Mouse (Mus musculus) heart, adult 2 months (tissue): ENCODE measurements around the gene Gm11437. TPM values are rescaled to one million over a fixed set of nuclear protein-coding genes. Genes with fewer than 3 reads are reported as not detected.

Source experiments
- DNase-seq, 2 experiments: peaks; one replicate each; pipeline ENCODE4 v3.0.0; 2021
- H3K27ac ChIP-seq: fragments of 200-600 bp; 2 replicates; pipeline ENCODE4 v1.8.1; 2022
- H3K27me3 ChIP-seq: fragments of 200-500 bp; 2 replicates; pipeline ENCODE4 v1.6.1; 2012; ENCODE audit warnings: mild to moderate bottlenecking, low read length, inconsistent platforms, mixed read lengths; ENCODE audit not compliant: control insufficient read depth, insufficient read depth
- H3K36me3 ChIP-seq: fragments of 200-500 bp; 2 replicates; pipeline ENCODE4 v1.6.1; 2012; ENCODE audit warnings: low read length, inconsistent platforms; ENCODE audit not compliant: control insufficient read depth, insufficient read depth
- H3K4me1 ChIP-seq: fragments of 200-500 bp; 2 replicates; pipeline ENCODE4 v1.6.1; 2011; ENCODE audit warnings: low read length; ENCODE audit not compliant: control insufficient read depth, insufficient read depth
- H3K4me3 ChIP-seq: fragments of 200-600 bp; 2 replicates; pipeline ENCODE4 v1.8.1; 2022
- H3K79me2 ChIP-seq: fragments of 200-500 bp; replicated peaks from 2 replicates; pipeline ENCODE4 v1.6.1; 2012; ENCODE audit warnings: mild to moderate bottlenecking, inconsistent platforms, low read length, moderate library complexity, mixed read lengths; ENCODE audit not compliant: control insufficient read depth, insufficient read depth
- H3K9ac ChIP-seq: fragments of 200-500 bp; 2 replicates; pipeline ENCODE4 v1.6.1; 2012; ENCODE audit warnings: low read depth, mild to moderate bottlenecking, control low read depth, inconsistent platforms, low read length, mixed read lengths
- CTCF ChIP-seq: fragments of 200-600 bp; IDR thresholded peaks from 2 replicates; pipeline ENCODE4 v1.8.1; 2022; ENCODE audit warnings: antibody characterized with exemption, mild to moderate bottlenecking, moderate library complexity
- EP300 ChIP-seq: fragments of 200-500 bp; IDR thresholded peaks from 2 replicates; pipeline ENCODE4 v1.6.1; 2011; ENCODE audit warnings: low read depth, low read length, control low read depth; ENCODE audit not compliant: insufficient read depth
- POLR2A ChIP-seq: fragments of 200-500 bp; IDR thresholded peaks from 2 replicates; pipeline ENCODE4 v1.6.1; 2011; ENCODE audit warnings: mild to moderate bottlenecking, low read depth, low read length, control low read depth; ENCODE audit not compliant: insufficient read depth
- WGBS: fragments of 180-500 bp; shearing (Covaris S2); methylation state at CpG from one replicate; pipeline ENCODE4 v1.1.7; 2018; 5-methylcytosine and 5-hydroxymethylcytosine counted together
- intact Hi-C: fragments of 180-260 bp; cut with DNase I; formaldehyde crosslinking; loops from one replicate; pipeline ENCODE4 v1.15.1; 2025
- polyA plus RNA-seq: library from polyadenylated mRNA; depleted of rRNA; stranded (reverse); fragments of >200 nt; gene quantifications from 2 replicates; pipeline ENCODE4 v1.2.3, GENCODE M21; 2012
- total RNA-seq, 2 experiments: library from RNA; stranded (reverse); gene quantifications; 2 replicates each; pipeline ENCODE4 v1.2.3; 2021

Gene Gm11437
- total and polyA plus RNA-seq, 3 experiments: not detected

GRCm38 (mm10) chr11:84156535-84157262, 10.6 kb downstream of the Gm11437 start:
- DNase-seq: no peak
- intact Hi-C loops: no loop called here
- no peaks in the 10 kb centered on the region for H3K79me2 ChIP-seq
- H3K9ac ChIP-seq: no peak overlapping the region
- no peak overlapping the region for H3K27ac ChIP-seq
- WGBS: 89% methylated on average over 4 of the region's 4 CpGs
- H3K4me3 ChIP-seq: no peak overlapping the region
- H3K36me3 ChIP-seq: no peaks in the 10 kb centered on the region
- no peaks in the 10 kb centered on the region for H3K4me1 ChIP-seq
- H3K27me3 ChIP-seq: no peaks in the 10 kb centered on the region
- TF ChIP-seq EP300 (no peak), POLR2A (no peak), CTCF (no peak)

- no peak for DNase-seq
- 59% methylated on average over 2 of the region's 2 CpGs for WGBS
- H3K9ac ChIP-seq: no peak overlapping the region
- no peak overlapping the region for H3K27ac ChIP-seq
- intact Hi-C loops: no loop called here
- H3K4me1 ChIP-seq: no peaks in the 10 kb centered on the region
- no peaks in the 10 kb centered on the region for H3K79me2 ChIP-seq
- H3K36me3 ChIP-seq: no peaks in the 10 kb centered on the region
- H3K27me3 ChIP-seq: no peaks in the 10 kb centered on the region
- peak; percentile 38 for TF ChIP-seq CTCF
- no peak for TF ChIP-seq EP300
- no peak for TF ChIP-seq POLR2A
- H3K4me3 ChIP-seq: no peak overlapping the region
These were observed 16.4 kb downstream of the Gm11437 start for GRCm38 (mm10) chr11:84150884-84151283.

- intact Hi-C loops: no loop called here
- Histone ChIP-seq H3K79me2 (no peaks in the 10 kb centered on the region), H3K4me3 (no peak overlapping the region), H3K27ac (no peak overlapping the region), H3K4me1 (no peaks in the 10 kb centered on the region), H3K27me3 (no peaks in the 10 kb centered on the region), H3K36me3 (no peaks in the 10 kb centered on the region), H3K9ac (no peak overlapping the region)
- no peak for TF ChIP-seq EP300
- no peak for TF ChIP-seq POLR2A
- TF ChIP-seq CTCF: no peak
- 69% methylated on average over 3 of the region's 3 CpGs for WGBS
- DNase-seq: no peak
These were observed 21.2 kb downstream of the Gm11437 start for GRCm38 (mm10) chr11:84146081-84146480.

- WGBS: 66% methylated on average over 10 of the region's 10 CpGs
- Histone ChIP-seq H3K4me3 (no peak overlapping the region), H3K27ac (no peak overlapping the region), H3K27me3 (no peaks in the 10 kb centered on the region), H3K9ac (no peak overlapping the region), H3K79me2 (no peaks in the 10 kb centered on the region), H3K36me3 (no peaks in the 10 kb centered on the region), H3K4me1 (no peaks in the 10 kb centered on the region)
- DNase-seq: no peak
- intact Hi-C loops: no loop called here
- no peak for TF ChIP-seq CTCF
- TF ChIP-seq POLR2A: no peak
- no peak for TF ChIP-seq EP300
These were observed 22.0 kb downstream of the Gm11437 start for GRCm38 (mm10) chr11:84145201-84145798.

GRCm38 (mm10) chr11:84141752-84142151, 25.5 kb downstream of the Gm11437 start:
- Histone ChIP-seq H3K79me2 (no peaks in the 10 kb centered on the region), H3K9ac (no peak overlapping the region), H3K27me3 (no peaks in the 10 kb centered on the region), H3K4me1 (no peaks in the 10 kb centered on the region), H3K36me3 (no peaks in the 10 kb centered on the region), H3K27ac (no peak overlapping the region), H3K4me3 (no peak overlapping the region)
- intact Hi-C loops: no loop called here
- WGBS: 43% methylated on average over 2 of the region's 2 CpGs
- no peak for TF ChIP-seq EP300
- peak; percentile 80 for TF ChIP-seq CTCF
- peak; percentile 18 to 24 for DNase-seq

- 89% methylated on average over 3 of the region's 3 CpGs for WGBS
- H3K27ac ChIP-seq: no peak overlapping the region
- no peak overlapping the region for H3K4me3 ChIP-seq
- TF ChIP-seq CTCF: no peak
- no peaks in the 10 kb centered on the region for H3K79me2 ChIP-seq
- intact Hi-C loops: no loop called here
- DNase-seq: no peak
- no peaks in the 10 kb centered on the region for H3K4me1 ChIP-seq
- H3K36me3 ChIP-seq: no peaks in the 10 kb centered on the region
- no peak overlapping the region for H3K9ac ChIP-seq
- H3K27me3 ChIP-seq: no peaks in the 10 kb centered on the region
These were observed 30.8 kb downstream of the Gm11437 start for GRCm38 (mm10) chr11:84136453-84136852.
